32 mouse cellular contexts compared by ENCODE assay signal in genomic region chr13:60569549-60569941, GRCm38 (mm10).
"Had no signal": no experiment of that assay in that cellular context is flagged by ENCODE, and none has a peak within 500 bp of the region (broad histone marks: within the 10 kb centered on the region; RNA-seq: fewer than 3 reads in every experiment).

No protein-coding gene starts in this region.

- DNase-seq: left cerebral cortex, postnatal 4 days; liver; liver, embryonic 13.5 days; liver, postnatal 0 days; lung, adult 18-20 months; lung, adult 2 months; lung, embryonic 14.5 days; lung, postnatal 10 days; lung, postnatal 14 days; lung, postnatal 36 days; lung, postnatal 4 days; midbrain, embryonic 14.5 days had no signal

- H3K4me3 ChIP-seq: limb, embryonic 10.5 days; limb, embryonic 12.5 days; limb, embryonic 13.5 days; limb, embryonic 15.5 days; liver, embryonic 12.5 days; liver, embryonic 13.5 days; liver, embryonic 15.5 days; lung, embryonic 15.5 days; megakaryocyte, embryonic 14.5 days; midbrain, embryonic 10.5 days; midbrain, embryonic 12.5 days; midbrain, embryonic 13.5 days; midbrain, embryonic 15.5 days; myocyte; neural tube, embryonic 12.5 days had no signal

- H3K36me3 ChIP-seq: limb, embryonic 10.5 days; limb, embryonic 12.5 days; limb, embryonic 13.5 days; limb, embryonic 15.5 days; liver, embryonic 12.5 days; liver, embryonic 13.5 days; liver, embryonic 15.5 days; lung, embryonic 15.5 days; midbrain, embryonic 10.5 days; midbrain, embryonic 12.5 days; midbrain, embryonic 13.5 days; midbrain, embryonic 15.5 days; neural tube, embryonic 12.5 days had no signal

- H3K9ac ChIP-seq: limb, embryonic 12.5 days; limb, embryonic 13.5 days; limb, embryonic 15.5 days; liver, embryonic 12.5 days; liver, embryonic 13.5 days; liver, embryonic 14.5 days; liver, embryonic 15.5 days; liver, postnatal 0 days; lung, embryonic 14.5 days; lung, embryonic 15.5 days; midbrain, embryonic 12.5 days; midbrain, embryonic 13.5 days; midbrain, embryonic 15.5 days; neural tube, embryonic 12.5 days had no signal

- H3K4me1 ChIP-seq: limb, embryonic 12.5 days; limb, embryonic 13.5 days; limb, embryonic 15.5 days; liver, embryonic 12.5 days; liver, embryonic 13.5 days; liver, embryonic 15.5 days; lung, embryonic 15.5 days; megakaryocyte, embryonic 14.5 days; midbrain, embryonic 10.5 days; midbrain, embryonic 12.5 days; midbrain, embryonic 13.5 days; midbrain, embryonic 15.5 days; neural tube, embryonic 12.5 days had no signal

- ATAC-seq: liver, embryonic 12.5 days; liver, postnatal 0 days; lung, postnatal 0 days; midbrain, embryonic 13.5 days; midbrain, embryonic 15.5 days; midbrain, embryonic 16.5 days had no signal

- H3K27me3 ChIP-seq: limb, embryonic 12.5 days; limb, embryonic 13.5 days; limb, embryonic 15.5 days; liver, embryonic 12.5 days; liver, embryonic 13.5 days; liver, embryonic 15.5 days; lung, embryonic 15.5 days; megakaryocyte, embryonic 14.5 days; midbrain, embryonic 12.5 days; midbrain, embryonic 13.5 days; midbrain, embryonic 15.5 days; neural tube, embryonic 12.5 days had no signal

- H3K9me3 ChIP-seq: limb, embryonic 10.5 days; limb, embryonic 12.5 days; limb, embryonic 15.5 days; liver, embryonic 12.5 days; liver, embryonic 13.5 days; liver, embryonic 15.5 days; lung, embryonic 15.5 days; midbrain, embryonic 10.5 days; midbrain, embryonic 13.5 days; midbrain, embryonic 15.5 days; neural tube, embryonic 12.5 days had no signal

- H3K27ac ChIP-seq: limb, embryonic 10.5 days; limb, embryonic 12.5 days; limb, embryonic 13.5 days; limb, embryonic 15.5 days; liver, embryonic 12.5 days; liver, embryonic 13.5 days; liver, embryonic 14.5 days; liver, embryonic 15.5 days; lung, embryonic 15.5 days; macrophage; midbrain, embryonic 10.5 days; midbrain, embryonic 12.5 days; midbrain, embryonic 13.5 days; midbrain, embryonic 15.5 days; neural tube, embryonic 12.5 days had no signal

- H3K4me2 ChIP-seq: limb, embryonic 12.5 days; limb, embryonic 13.5 days; limb, embryonic 15.5 days; liver, embryonic 11.5 days; liver, embryonic 12.5 days; liver, embryonic 13.5 days; liver, embryonic 15.5 days; lung, embryonic 14.5 days; lung, embryonic 15.5 days; midbrain, embryonic 11.5 days; midbrain, embryonic 12.5 days; midbrain, embryonic 13.5 days; midbrain, embryonic 15.5 days; neural tube, embryonic 12.5 days had no signal
